Mouse (Mus musculus) hindbrain, embryonic 14.5 days (tissue): ENCODE data around the gene Traf7. TPM values are rescaled to one million over a fixed set of nuclear protein-coding genes. Genes with fewer than 3 reads are reported as not detected.
A peak's percentile ranks its signal among the peaks of the same experiment; 100 is the strongest.

Experiments
- ATAC-seq: fragments of 200-750 bp; cut with Nextera tagmentation; 2 replicates; pipeline ENCODE4 v1.8.0; 2017; ENCODE audit warnings: moderate number of reproducible peaks, mild to moderate bottlenecking, moderate TSS enrichment, moderate library complexity; ENCODE audit not compliant: low FRiP score
- DNase-seq: peaks from one replicate; pipeline ENCODE4 v3.0.0-alpha.2; 2015; ENCODE audit warnings: low spot score
- H3K27ac ChIP-seq: fragments of 300-500 bp; sonication (generic); 2 replicates; pipeline ENCODE4 v1.5.1; 2014; ENCODE audit warnings: mild to moderate bottlenecking, moderate library complexity
- H3K27me3 ChIP-seq: fragments of 300-500 bp; sonication (generic); 2 replicates; pipeline ENCODE4 v1.6.1; 2014; ENCODE audit warnings: mild to moderate bottlenecking, low read length, mixed read lengths; ENCODE audit not compliant: control insufficient read depth, insufficient read depth
- H3K36me3 ChIP-seq: fragments of 300-500 bp; sonication (generic); replicated peaks from 2 replicates; pipeline ENCODE4 v1.6.1; 2014; ENCODE audit not compliant: control insufficient read depth, insufficient read depth
- H3K4me1 ChIP-seq: fragments of 300-500 bp; sonication (generic); replicated peaks from 2 replicates; pipeline ENCODE4 v1.6.1; 2014; ENCODE audit warnings: antibody characterized with exemption, low read length, mixed read lengths; ENCODE audit not compliant: control insufficient read depth, insufficient read depth
- H3K4me2 ChIP-seq: fragments of 300-500 bp; sonication (generic); replicated peaks from 2 replicates; pipeline ENCODE4 v1.6.1; 2014; ENCODE audit warnings: mild to moderate bottlenecking, moderate library complexity
- H3K4me3 ChIP-seq: fragments of 300-500 bp; sonication (generic); replicated peaks from 2 replicates; pipeline ENCODE4 v1.5.1; 2014; ENCODE audit warnings: mild to moderate bottlenecking, low read length
- H3K9ac ChIP-seq: fragments of 300-500 bp; sonication (generic); 2 replicates; pipeline ENCODE4 v1.6.1; 2014
- H3K9me3 ChIP-seq: fragments of 300-500 bp; sonication (generic); 2 replicates; pipeline ENCODE4 v1.6.1; 2016; ENCODE audit warnings: low read length; ENCODE audit not compliant: control insufficient read depth
- WGBS: fragments of 180-500 bp; shearing (Covaris S2); extraction: QIAGEN DNeasy Blood & Tissue Kit; methylation state at CpG from one replicate; pipeline ENCODE4 v1.1.7; 2014; 5-methylcytosine and 5-hydroxymethylcytosine counted together
- polyA plus RNA-seq: library from polyadenylated mRNA; unstranded; fragments of >200 nt; fragmentation: Nextera tagmentation; extraction: Ambion mirVana; gene quantifications from 2 replicates; pipeline ENCODE4 v1.2.1, GENCODE M21; 2014

Traf7 gene
- polyA plus RNA-seq, 1 experiment from 2014 or later = 75.0 TPM

DNA sequence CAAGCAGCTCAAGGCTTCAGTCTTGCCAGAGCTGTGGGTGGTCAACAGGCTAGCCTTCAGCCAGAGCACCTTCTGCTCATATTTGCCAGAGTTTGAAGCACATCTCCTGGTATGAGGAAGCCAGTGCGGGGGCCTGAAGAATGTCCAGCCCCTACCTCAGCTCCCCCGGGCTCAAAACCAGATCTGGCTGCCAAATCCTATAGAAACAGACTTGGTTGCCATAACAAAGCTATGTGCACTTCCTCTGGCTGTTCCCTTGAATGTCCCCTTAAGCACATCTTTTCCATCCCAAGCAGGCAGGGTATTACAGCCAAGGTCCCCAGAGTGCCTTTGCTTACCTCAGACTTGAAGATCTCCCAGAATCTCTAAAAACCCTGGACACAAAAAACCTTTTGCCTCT is 3.0 kb downstream of the Traf7 start:
- no peak overlapping the region for H3K4me3 ChIP-seq
- no peak overlapping the region for H3K4me2 ChIP-seq
- H3K4me1 ChIP-seq = peaks cover 20% of the 10 kb centered on the region
- H3K27me3 ChIP-seq = no peaks in the 10 kb centered on the region
- ATAC-seq (no peak), DNase-seq (no peak)
- H3K36me3 ChIP-seq = 0 out of 2 replicates have a peak, but pooled peaks cover 26% of the 10 kb centered on the region
- no peak overlapping the region for H3K27ac ChIP-seq
- WGBS = 69% methylated on average over 2 of the region's 2 CpGs
- no peaks in the 10 kb centered on the region for H3K9me3 ChIP-seq
- no peak overlapping the region for H3K9ac ChIP-seq

GRCm38 (mm10) chr17:24520450-24520849 is 7.3 kb downstream of the Traf7 start:
- Histone ChIP-seq H3K9me3 (no peaks in the 10 kb centered on the region), H3K27me3 (no peaks in the 10 kb centered on the region), H3K4me2 (no peak overlapping the region), H3K27ac (no peak overlapping the region), H3K4me1 (no peaks in the 10 kb centered on the region), H3K4me3 (no peak overlapping the region), H3K9ac (no peak overlapping the region), H3K36me3 (peaks cover 60% of the 10 kb centered on the region)
- no peak for DNase-seq
- WGBS = 93% methylated on average over 4 of the region's 4 CpGs
- no peak for ATAC-seq

DNA sequence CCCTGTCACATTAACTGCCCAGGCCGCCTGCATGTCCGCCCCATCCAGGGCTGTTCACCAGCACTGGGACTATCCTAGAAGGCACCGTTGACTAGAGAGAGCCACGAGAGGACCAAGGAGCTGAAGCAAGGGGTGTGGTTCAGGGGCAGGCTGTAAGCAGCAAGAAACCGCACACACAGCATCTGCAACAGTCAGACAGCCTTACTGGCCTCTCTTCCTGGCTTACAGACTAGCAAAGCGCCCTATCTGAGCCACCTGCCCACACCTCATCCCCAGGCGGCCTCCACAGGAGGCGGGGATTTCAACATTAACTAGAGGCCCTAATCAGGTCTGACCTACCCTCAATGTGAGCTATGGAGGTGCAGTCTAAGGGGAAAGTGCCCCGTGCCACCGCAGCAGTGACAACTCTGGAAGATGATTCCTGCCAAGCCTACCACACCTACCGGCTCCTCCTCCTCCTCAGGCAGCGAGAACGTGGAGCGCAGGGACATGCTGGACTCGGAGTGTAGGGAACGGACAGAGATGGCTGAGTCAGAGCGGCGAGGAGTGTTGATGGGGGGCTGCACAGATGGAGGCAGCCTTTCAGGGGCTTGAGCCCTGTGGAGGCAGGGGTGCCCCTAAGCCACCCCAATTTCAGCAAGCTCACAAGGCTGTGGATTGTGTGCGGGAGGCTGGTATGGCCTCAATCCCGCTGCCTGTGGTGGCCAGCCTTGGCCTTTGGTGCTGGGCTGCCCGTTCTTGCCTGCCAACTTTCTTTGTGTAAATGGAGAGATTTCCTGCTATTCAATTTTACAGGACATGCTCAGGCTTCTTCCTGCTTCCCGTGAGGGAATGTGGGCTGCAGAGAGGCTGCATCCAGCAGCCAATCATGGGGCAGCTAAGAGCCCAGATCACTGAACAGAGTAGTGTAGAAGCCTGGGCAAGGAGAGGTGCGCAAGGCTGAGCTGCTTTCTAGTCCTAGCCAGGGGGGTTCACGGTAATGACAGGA is 13.2 kb downstream of the Traf7 start:
- Histone ChIP-seq H3K27me3 (no peaks in the 10 kb centered on the region), H3K4me2 (0 out of 2 replicates have a peak overlapping the region, but pooled peaks have one; percentile 14), H3K27ac (peak overlapping the region; percentile 18; the same call in 1 of the 2 replicates), H3K4me3 (no peak overlapping the region), H3K9me3 (no peaks in the 10 kb centered on the region), H3K9ac (no peak overlapping the region), H3K4me1 (no peaks in the 10 kb centered on the region), H3K36me3 (peaks cover 77% of the 10 kb centered on the region)
- WGBS = 91% methylated on average over 24 of the region's 24 CpGs
- ATAC-seq (peak; percentile 4; the same call in 1 of the 2 replicates), DNase-seq (no peak)

DNA sequence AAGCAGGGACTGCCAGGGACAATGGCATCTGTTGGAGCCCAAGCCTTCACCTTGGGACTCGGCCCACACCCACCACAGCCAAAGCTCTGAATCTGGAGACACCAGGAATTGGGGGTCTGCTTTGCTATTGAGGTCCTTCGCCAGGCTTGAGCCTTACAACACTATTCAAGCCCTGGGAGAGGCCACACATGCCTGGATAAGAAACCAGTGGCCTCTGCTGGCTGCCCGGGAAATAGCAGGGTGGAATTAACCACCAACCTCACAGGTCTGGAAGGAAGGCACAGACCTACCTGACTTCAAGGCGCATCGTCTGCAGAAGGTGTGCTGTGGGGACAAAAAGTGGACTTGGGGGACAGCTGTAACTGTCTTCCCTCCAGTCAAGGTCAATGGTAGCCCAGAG is 14.1 kb downstream of the Traf7 start:
- no peak overlapping the region for H3K27ac ChIP-seq
- DNase-seq = peak; percentile 63
- WGBS = 47% methylated on average over 5 of the region's 5 CpGs

GRCm38 (mm10) chr17:24507806-24508460 is 19.8 kb downstream of the Traf7 start:
- DNase-seq = no peak
- WGBS = 86% methylated on average over 12 of the region's 12 CpGs
- ATAC-seq = no peak

More for the DNA sequence above, 14.1 kb downstream of the Traf7 start:
- no peaks in the 10 kb centered on the region for H3K9me3 ChIP-seq
- H3K9ac ChIP-seq = no peak overlapping the region
- no peak overlapping the region for H3K4me3 ChIP-seq
- no peaks in the 10 kb centered on the region for H3K4me1 ChIP-seq
- H3K36me3 ChIP-seq = peaks cover 79% of the 10 kb centered on the region
- no peak overlapping the region for H3K4me2 ChIP-seq
- no peaks in the 10 kb centered on the region for H3K27me3 ChIP-seq
- ATAC-seq = peak; percentile 73

DNA sequence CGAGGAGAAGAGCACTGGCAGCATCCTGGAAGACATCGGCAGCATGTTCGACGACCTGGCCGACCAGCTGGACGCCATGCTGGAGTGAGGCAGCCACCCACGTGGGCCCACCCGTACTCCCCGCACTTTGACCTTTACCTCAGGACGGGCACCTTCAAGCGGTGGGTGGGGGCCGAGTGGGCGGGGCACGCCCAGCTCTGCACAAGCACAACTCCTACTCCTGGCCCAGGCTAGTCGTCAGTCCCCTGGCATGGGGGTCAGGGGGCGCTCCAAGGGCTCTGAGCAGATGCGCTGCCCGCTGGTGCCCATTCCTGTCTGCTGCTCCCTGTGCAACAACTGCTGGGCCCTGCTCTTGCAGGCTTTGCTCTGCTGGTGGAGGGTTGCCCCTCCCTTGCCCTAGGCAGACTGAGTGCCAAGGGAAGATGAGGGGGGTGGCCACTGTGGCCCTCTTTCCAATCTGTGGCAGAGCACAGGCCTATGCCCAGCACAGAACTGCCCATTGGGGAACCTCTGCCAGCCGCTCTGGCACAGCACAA is 20.5 kb downstream of the Traf7 start:
- no peak overlapping the region for H3K27ac ChIP-seq
- H3K4me2 ChIP-seq = no peak overlapping the region
- peaks cover 100% of the 10 kb centered on the region for H3K36me3 ChIP-seq
- 49% methylated on average over 19 of the region's 19 CpGs for WGBS
- no peak overlapping the region for H3K4me3 ChIP-seq
- no peak for ATAC-seq
- no peak overlapping the region for H3K9ac ChIP-seq
- no peaks in the 10 kb centered on the region for H3K9me3 ChIP-seq
- 0 out of 2 replicates have a peak, but pooled peaks cover 3% of the 10 kb centered on the region for H3K4me1 ChIP-seq
- no peaks in the 10 kb centered on the region for H3K27me3 ChIP-seq
- DNase-seq = no peak

More at GRCm38 (mm10) chr17:24507806-24508460, 19.8 kb downstream of the Traf7 start:
- Histone ChIP-seq H3K9ac (no peak overlapping the region), H3K4me2 (no peak overlapping the region), H3K36me3 (peaks cover 94% of the 10 kb centered on the region), H3K27ac (no peak overlapping the region), H3K9me3 (no peaks in the 10 kb centered on the region), H3K4me3 (no peak overlapping the region), H3K4me1 (0 out of 2 replicates have a peak, but pooled peaks cover 3% of the 10 kb centered on the region), H3K27me3 (no peaks in the 10 kb centered on the region)

DNA sequence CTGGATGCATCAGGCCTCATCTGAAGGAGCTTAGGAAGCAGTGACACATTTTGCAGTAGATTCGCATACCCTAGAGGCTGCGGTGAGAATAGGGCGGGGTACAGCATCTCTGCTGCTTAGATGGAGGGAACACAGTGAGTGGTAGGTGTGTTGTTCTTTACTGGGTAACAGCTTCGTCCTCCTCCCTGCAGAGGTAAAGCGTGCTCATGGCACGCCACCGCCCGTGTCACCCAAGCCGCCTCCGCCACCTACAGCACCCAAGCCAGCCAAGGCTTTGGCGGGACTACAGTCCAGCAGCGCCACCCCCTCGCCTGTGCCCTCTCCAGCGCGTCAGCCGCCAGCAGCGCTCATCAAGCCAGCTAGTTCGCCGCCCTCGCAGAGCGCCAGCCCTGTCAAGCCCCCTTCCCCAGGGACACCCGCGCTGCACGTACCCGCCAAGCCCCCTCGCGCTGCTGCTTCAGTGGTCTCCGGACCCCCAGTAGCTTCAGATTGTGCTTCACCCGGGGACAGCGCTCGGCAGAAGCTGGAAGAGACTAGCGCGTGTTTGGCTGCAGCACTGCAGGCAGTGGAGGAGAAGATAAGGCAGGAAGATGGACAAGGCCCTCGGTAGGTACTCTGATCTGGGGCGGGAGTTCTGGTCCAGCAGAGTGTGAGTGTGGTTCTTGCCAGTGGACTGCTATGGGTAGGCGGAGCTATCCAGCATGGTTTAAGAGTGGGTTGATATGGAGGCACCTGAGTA is 21.2 kb downstream of the Traf7 start:
- Histone ChIP-seq H3K27me3 (no peaks in the 10 kb centered on the region), H3K9ac (no peak overlapping the region), H3K4me3 (no peak overlapping the region), H3K4me1 (0 out of 2 replicates have a peak, but pooled peaks cover 3% of the 10 kb centered on the region), H3K9me3 (no peaks in the 10 kb centered on the region), H3K27ac (no peak overlapping the region), H3K4me2 (no peak overlapping the region; the same call in 1 of the 2 replicates), H3K36me3 (peaks cover 100% of the 10 kb centered on the region)
- WGBS = 30% methylated on average over 35 of the region's 36 CpGs
- ATAC-seq (no peak), DNase-seq (no peak)

- no peak overlapping the region for H3K4me2 ChIP-seq
- peaks cover 100% of the 10 kb centered on the region for H3K36me3 ChIP-seq
- H3K27me3 ChIP-seq = no peaks in the 10 kb centered on the region
- no peak overlapping the region for H3K9ac ChIP-seq
- no peak overlapping the region for H3K27ac ChIP-seq
- 88% methylated on average over 29 of the region's 30 CpGs for WGBS
- H3K9me3 ChIP-seq = no peaks in the 10 kb centered on the region
- no peak for DNase-seq
- ATAC-seq = no peak
- H3K4me3 ChIP-seq = no peak overlapping the region
- 0 out of 2 replicates have a peak, but pooled peaks cover 3% of the 10 kb centered on the region for H3K4me1 ChIP-seq
These were observed 22.3 kb downstream of the Traf7 start for GRCm38 (mm10) chr17:24505286-24505955.
